Mouse (Mus musculus): ENCODE data around the gene Loxl3. TPM values are rescaled to one million over a fixed set of nuclear protein-coding genes. Genes with fewer than 3 reads are reported as not detected.

Loxl3 gene
- polyA plus RNA-seq, 1 experiment: 3.1 TPM

GRCm38 (mm10) chr6:83086121-83087035, 52.4 kb downstream of the Loxl3 start, which contains the start of gene Lbx2:
Gene Lbx2 (plus strand): TSS chr6:83086367.
- H3K27me3 ChIP-seq (ENCODE audit: control insufficient read depth, insufficient read depth, low read length): peaks cover 19% of the 10 kb centered on the region

DNA sequence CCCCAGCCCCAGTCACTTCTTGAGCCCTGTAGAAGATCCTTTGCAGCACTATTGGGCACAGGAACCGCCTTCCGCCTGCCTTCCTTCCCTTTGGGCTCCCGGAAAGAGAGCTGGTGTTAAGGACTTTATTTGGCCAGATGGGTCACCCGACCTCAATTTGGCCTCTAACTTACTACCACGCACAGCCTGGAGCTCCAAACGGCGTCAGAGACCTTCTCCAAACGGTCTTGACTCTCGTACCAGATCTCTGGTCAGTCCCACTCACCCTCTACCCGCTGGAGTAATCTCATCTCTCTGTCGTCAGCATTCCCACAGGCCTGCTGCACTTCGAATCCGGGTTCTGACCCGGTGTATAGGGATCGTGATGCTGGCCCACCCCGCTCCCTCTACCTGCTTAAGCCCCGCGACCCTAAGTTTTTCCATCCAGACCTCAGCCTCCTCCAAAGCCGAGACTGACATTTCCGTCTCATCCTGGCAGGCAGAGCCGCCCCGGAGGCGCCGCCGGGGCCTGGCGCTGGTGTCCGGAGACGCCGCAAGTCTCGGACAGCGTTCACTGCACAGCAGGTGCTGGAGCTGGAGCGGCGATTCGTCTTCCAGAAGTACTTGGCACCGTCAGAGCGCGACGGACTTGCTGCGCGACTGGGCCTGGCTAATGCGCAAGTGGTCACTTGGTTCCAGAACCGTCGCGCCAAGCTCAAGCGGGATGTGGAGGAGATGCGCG, 53.4 kb downstream of the Loxl3 start:
- 30% methylated on average over 47 of the region's 47 CpGs for WGBS
- 0 out of 2 replicates have a peak, but pooled peaks cover 4% of the 10 kb centered on the region for H3K4me1 ChIP-seq (replicated peaks; ENCODE audit: control insufficient read depth, insufficient read depth, low read length)
- no peak overlapping the region for H3K4me3 ChIP-seq (ENCODE audit: control insufficient read depth, insufficient read depth, low read length)
- no peaks in the 10 kb centered on the region for H3K36me3 ChIP-seq (ENCODE audit: control insufficient read depth, insufficient read depth, low read length)
- peaks cover 19% of the 10 kb centered on the region for H3K27me3 ChIP-seq (ENCODE audit: control insufficient read depth, insufficient read depth, low read length)
- TF ChIP-seq POLR2A (IDR thresholded peaks at IDR 0.05; ENCODE audit: control insufficient read depth, extremely low read depth, insufficient read depth, low read length, poor library complexity): no peak
- TF ChIP-seq CTCF (IDR thresholded peaks at IDR 0.05; ENCODE audit: borderline replicate concordance, control insufficient read depth, extremely low read depth, insufficient read depth, low read length, poor library complexity): no peak
- no peak for DNase-seq
- H3K27ac ChIP-seq (ENCODE audit: control insufficient read depth, insufficient read depth, low read length): no peak overlapping the region

More at GRCm38 (mm10) chr6:83086121-83087035, 52.4 kb downstream of the Loxl3 start, which contains the start of gene Lbx2:
- no peak for DNase-seq
- Histone ChIP-seq H3K4me3 (ENCODE audit: control insufficient read depth, insufficient read depth, low read length) (no peak within 1 kb of the TSS), H3K36me3 (ENCODE audit: control insufficient read depth, insufficient read depth, low read length) (no peaks in the 10 kb centered on the region), H3K27ac (ENCODE audit: control insufficient read depth, insufficient read depth, low read length) (no peak within 1 kb of the TSS), H3K4me1 (replicated peaks; ENCODE audit: control insufficient read depth, insufficient read depth, low read length) (0 out of 2 replicates have a peak, but pooled peaks cover 4% of the 10 kb centered on the region)
- no peak for TF ChIP-seq POLR2A (IDR thresholded peaks at IDR 0.05; ENCODE audit: control insufficient read depth, extremely low read depth, insufficient read depth, low read length, poor library complexity)
- WGBS: 4% methylated on average over 42 of the region's 42 CpGs

- H3K4me3 ChIP-seq (ENCODE audit: control insufficient read depth, insufficient read depth, low read length): no peak overlapping the region
- H3K36me3 ChIP-seq (ENCODE audit: control insufficient read depth, insufficient read depth, low read length): no peaks in the 10 kb centered on the region
- WGBS: 53% methylated on average over 9 of the region's 9 CpGs
- H3K4me1 ChIP-seq (replicated peaks; ENCODE audit: control insufficient read depth, insufficient read depth, low read length): 0 out of 2 replicates have a peak, but pooled peaks cover 7% of the 10 kb centered on the region
- TF ChIP-seq CTCF (IDR thresholded peaks at IDR 0.05; ENCODE audit: borderline replicate concordance, control insufficient read depth, extremely low read depth, insufficient read depth, low read length, poor library complexity): no peak
- no peak for TF ChIP-seq POLR2A (IDR thresholded peaks at IDR 0.05; ENCODE audit: control insufficient read depth, extremely low read depth, insufficient read depth, low read length, poor library complexity)
- H3K27ac ChIP-seq (ENCODE audit: control insufficient read depth, insufficient read depth, low read length): no peak overlapping the region
- H3K27me3 ChIP-seq (ENCODE audit: control insufficient read depth, insufficient read depth, low read length): peaks cover 19% of the 10 kb centered on the region
- DNase-seq: no peak
Observed at GRCm38 (mm10) chr6:83087926-83088260, 53.9 kb downstream of the Loxl3 start.

DNA sequence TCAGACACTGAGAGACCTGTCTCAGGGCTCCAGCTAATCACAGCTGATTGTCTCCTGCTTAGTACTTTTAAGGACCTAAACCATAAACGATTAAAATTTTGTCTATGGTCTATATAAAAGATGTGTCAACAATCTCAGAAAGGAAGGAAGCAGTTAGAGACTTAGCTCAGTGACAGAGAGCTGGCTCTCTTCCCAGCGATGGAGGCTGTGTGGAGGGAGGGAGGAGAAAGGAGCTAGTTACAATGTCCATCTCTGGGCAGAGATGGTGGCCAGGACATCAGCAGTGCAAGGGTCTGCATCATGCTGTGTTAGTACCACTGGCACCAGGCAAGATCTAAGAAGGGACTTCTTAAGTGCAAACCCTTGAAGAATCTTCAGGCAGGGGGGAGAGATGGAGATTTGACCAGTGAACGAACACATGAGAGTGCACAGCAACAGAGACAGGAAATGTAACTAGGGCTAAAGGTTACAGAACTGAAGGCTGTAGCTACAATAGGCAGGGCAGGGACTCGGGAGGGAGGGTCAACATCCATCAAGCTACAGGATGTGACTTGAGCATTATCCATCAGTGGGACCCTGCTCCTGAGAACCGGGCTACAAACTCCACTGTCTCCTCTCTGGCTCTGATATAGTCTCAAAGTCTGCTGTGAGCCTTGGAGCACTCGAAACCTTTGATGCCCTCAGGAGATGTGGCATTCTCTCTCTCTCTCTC, 58.6 kb downstream of the Loxl3 start:
- Histone ChIP-seq H3K27me3 (ENCODE audit: control insufficient read depth, insufficient read depth, low read length) (peaks cover under 1% of the 10 kb centered on the region), H3K27ac (ENCODE audit: control insufficient read depth, insufficient read depth, low read length) (no peak overlapping the region), H3K36me3 (ENCODE audit: control insufficient read depth, insufficient read depth, low read length) (no peaks in the 10 kb centered on the region), H3K4me1 (replicated peaks; ENCODE audit: control insufficient read depth, insufficient read depth, low read length) (peaks cover 18% of the 10 kb centered on the region), H3K4me3 (ENCODE audit: control insufficient read depth, insufficient read depth, low read length) (no peak overlapping the region)
- DNase-seq: no peak
- 25% methylated on average over 6 of the region's 6 CpGs for WGBS
- TF ChIP-seq POLR2A (IDR thresholded peaks at IDR 0.05; ENCODE audit: control insufficient read depth, extremely low read depth, insufficient read depth, low read length, poor library complexity): no peak
- TF ChIP-seq CTCF (IDR thresholded peaks at IDR 0.05; ENCODE audit: borderline replicate concordance, control insufficient read depth, extremely low read depth, insufficient read depth, low read length, poor library complexity): no peak

DNA sequence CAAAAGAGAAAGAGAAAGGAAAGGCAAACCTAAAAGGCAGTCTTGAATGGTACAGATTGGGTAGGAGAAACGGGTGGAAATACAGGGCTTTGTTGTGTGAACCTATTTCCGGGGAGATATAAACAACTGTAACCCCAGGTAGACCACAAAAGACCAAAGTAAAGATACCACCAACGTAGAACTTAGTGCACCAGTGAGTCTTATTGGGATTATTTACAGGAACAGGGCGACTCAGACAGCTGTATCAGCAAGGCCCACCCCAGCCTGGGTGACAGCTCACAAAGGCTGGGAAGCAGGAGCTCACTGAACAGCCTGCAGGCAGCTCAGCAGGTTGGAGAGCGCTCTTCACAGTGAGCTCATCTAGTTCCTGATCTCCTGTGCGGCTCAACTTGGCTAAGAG, 62.0 kb downstream of the Loxl3 start:
- Histone ChIP-seq H3K36me3 (ENCODE audit: control insufficient read depth, insufficient read depth, low read length) (no peaks in the 10 kb centered on the region), H3K27me3 (ENCODE audit: control insufficient read depth, insufficient read depth, low read length) (no peaks in the 10 kb centered on the region), H3K4me3 (ENCODE audit: control insufficient read depth, insufficient read depth, low read length) (no peak overlapping the region; the same call in 1 of the 2 replicates), H3K27ac (ENCODE audit: control insufficient read depth, insufficient read depth, low read length) (peak overlapping the region; percentile 32), H3K4me1 (replicated peaks; ENCODE audit: control insufficient read depth, insufficient read depth, low read length) (peaks cover 21% of the 10 kb centered on the region)
- 10% methylated on average over 6 of the region's 6 CpGs for WGBS
- TF ChIP-seq POLR2A (IDR thresholded peaks at IDR 0.05; ENCODE audit: control insufficient read depth, extremely low read depth, insufficient read depth, low read length, poor library complexity) (no peak), CTCF (IDR thresholded peaks at IDR 0.05; ENCODE audit: borderline replicate concordance, control insufficient read depth, extremely low read depth, insufficient read depth, low read length, poor library complexity) (no peak)
- peak; percentile 53 for DNase-seq

GRCm38 (mm10) chr6:83098411-83098810, 64.4 kb downstream of the Loxl3 start:
- Histone ChIP-seq H3K4me1 (replicated peaks; ENCODE audit: control insufficient read depth, insufficient read depth, low read length) (peaks cover 33% of the 10 kb centered on the region), H3K4me3 (ENCODE audit: control insufficient read depth, insufficient read depth, low read length) (no peak overlapping the region), H3K27ac (ENCODE audit: control insufficient read depth, insufficient read depth, low read length) (no peak overlapping the region), H3K27me3 (ENCODE audit: control insufficient read depth, insufficient read depth, low read length) (no peaks in the 10 kb centered on the region), H3K36me3 (ENCODE audit: control insufficient read depth, insufficient read depth, low read length) (no peaks in the 10 kb centered on the region)
- 91% methylated on average over 2 of the region's 2 CpGs for WGBS
- no peak for DNase-seq
- TF ChIP-seq POLR2A (IDR thresholded peaks at IDR 0.05; ENCODE audit: control insufficient read depth, extremely low read depth, insufficient read depth, low read length, poor library complexity): no peak
- no peak for TF ChIP-seq CTCF (IDR thresholded peaks at IDR 0.05; ENCODE audit: borderline replicate concordance, control insufficient read depth, extremely low read depth, insufficient read depth, low read length, poor library complexity)
